Mouse (Mus musculus): ENCODE measurements at regions not wholly inside any gene's neighbourhood (a gene's known extent, or its start where the extent isn't known, plus 50 kb on each side); places are given as distances from the start of the nearest gene placed in this dataset.

GRCm38 (mm10) chr9:13920623-13921022, 93.1 kb downstream of the Fam76b start:
- TF ChIP-seq POLR2A (IDR thresholded peaks at IDR 0.05; ENCODE audit: extremely low read depth, insufficient read depth, low read length) (no peak), CTCF (IDR thresholded peaks at IDR 0.05; ENCODE audit: extremely low read depth, insufficient read depth, low read length) (no peak)
- H3K4me3 ChIP-seq (ENCODE audit: insufficient read depth, low read length) = no peak overlapping the region
- no peak overlapping the region for H3K27ac ChIP-seq (ENCODE audit: insufficient read depth, low read length)
- no peaks in the 10 kb centered on the region for H3K4me1 ChIP-seq (ENCODE audit: control insufficient read depth, insufficient read depth, low read length)

GRCm38 (mm10) chr9:13932001-13932508, 104.5 kb downstream of the Fam76b start:
- Histone ChIP-seq H3K27ac (ENCODE audit: insufficient read depth, low read length) (no peak overlapping the region), H3K4me1 (ENCODE audit: control insufficient read depth, insufficient read depth, low read length) (no peaks in the 10 kb centered on the region), H3K4me3 (ENCODE audit: insufficient read depth, low read length) (no peak overlapping the region)
- TF ChIP-seq CTCF (IDR thresholded peaks at IDR 0.05; ENCODE audit: extremely low read depth, insufficient read depth, low read length) = no peak
- TF ChIP-seq POLR2A (IDR thresholded peaks at IDR 0.05; ENCODE audit: extremely low read depth, insufficient read depth, low read length) = no peak

GRCm38 (mm10) chr9:13933404-13933803, 105.9 kb downstream of the Fam76b start:
- TF ChIP-seq POLR2A (IDR thresholded peaks at IDR 0.05; ENCODE audit: extremely low read depth, insufficient read depth, low read length) = no peak
- TF ChIP-seq CTCF (IDR thresholded peaks at IDR 0.05; ENCODE audit: extremely low read depth, insufficient read depth, low read length) = no peak
- Histone ChIP-seq H3K27ac (ENCODE audit: insufficient read depth, low read length) (no peak overlapping the region), H3K4me1 (ENCODE audit: control insufficient read depth, insufficient read depth, low read length) (no peaks in the 10 kb centered on the region), H3K4me3 (ENCODE audit: insufficient read depth, low read length) (no peak overlapping the region)

GRCm38 (mm10) chr9:13937301-13937700, 109.8 kb downstream of the Fam76b start:
- no peak overlapping the region for H3K4me3 ChIP-seq (ENCODE audit: insufficient read depth, low read length)
- no peak overlapping the region for H3K27ac ChIP-seq (ENCODE audit: insufficient read depth, low read length)
- no peak for TF ChIP-seq CTCF (IDR thresholded peaks at IDR 0.05; ENCODE audit: extremely low read depth, insufficient read depth, low read length)
- no peak for TF ChIP-seq POLR2A (IDR thresholded peaks at IDR 0.05; ENCODE audit: extremely low read depth, insufficient read depth, low read length)
- no peaks in the 10 kb centered on the region for H3K4me1 ChIP-seq (ENCODE audit: control insufficient read depth, insufficient read depth, low read length)

- Histone ChIP-seq H3K4me1 (ENCODE audit: control insufficient read depth, insufficient read depth, low read length) (no peaks in the 10 kb centered on the region), H3K27ac (ENCODE audit: insufficient read depth, low read length) (no peak overlapping the region), H3K4me3 (ENCODE audit: insufficient read depth, low read length) (no peak overlapping the region)
- no peak for TF ChIP-seq POLR2A (IDR thresholded peaks at IDR 0.05; ENCODE audit: extremely low read depth, insufficient read depth, low read length)
- TF ChIP-seq CTCF (IDR thresholded peaks at IDR 0.05; ENCODE audit: extremely low read depth, insufficient read depth, low read length) = no peak
These were observed 119.0 kb downstream of the Fam76b start for GRCm38 (mm10) chr9:13946519-13946918.

- H3K27ac ChIP-seq (ENCODE audit: insufficient read depth, low read length) = no peak overlapping the region
- no peaks in the 10 kb centered on the region for H3K4me1 ChIP-seq (ENCODE audit: control insufficient read depth, insufficient read depth, low read length)
- TF ChIP-seq CTCF (IDR thresholded peaks at IDR 0.05; ENCODE audit: extremely low read depth, insufficient read depth, low read length) = no peak
- TF ChIP-seq POLR2A (IDR thresholded peaks at IDR 0.05; ENCODE audit: extremely low read depth, insufficient read depth, low read length) = no peak
- no peak overlapping the region for H3K4me3 ChIP-seq (ENCODE audit: insufficient read depth, low read length)
These were observed 124.6 kb downstream of the Fam76b start for GRCm38 (mm10) chr9:13952157-13952556.

- TF ChIP-seq POLR2A (IDR thresholded peaks at IDR 0.05; ENCODE audit: extremely low read depth, insufficient read depth, low read length) (no peak), CTCF (IDR thresholded peaks at IDR 0.05; ENCODE audit: extremely low read depth, insufficient read depth, low read length) (no peak)
- no peak overlapping the region for H3K4me3 ChIP-seq (ENCODE audit: insufficient read depth, low read length)
- H3K27ac ChIP-seq (ENCODE audit: insufficient read depth, low read length) = no peak overlapping the region
- no peaks in the 10 kb centered on the region for H3K4me1 ChIP-seq (ENCODE audit: control insufficient read depth, insufficient read depth, low read length)
These were observed 135.7 kb downstream of the Fam76b start for GRCm38 (mm10) chr9:13963140-13963763.

- TF ChIP-seq CTCF (IDR thresholded peaks at IDR 0.05; ENCODE audit: extremely low read depth, insufficient read depth, low read length) = no peak
- TF ChIP-seq POLR2A (IDR thresholded peaks at IDR 0.05; ENCODE audit: extremely low read depth, insufficient read depth, low read length) = no peak
- Histone ChIP-seq H3K4me3 (ENCODE audit: insufficient read depth, low read length) (no peak overlapping the region), H3K27ac (ENCODE audit: insufficient read depth, low read length) (no peak overlapping the region), H3K4me1 (ENCODE audit: control insufficient read depth, insufficient read depth, low read length) (no peaks in the 10 kb centered on the region)
These were observed 136.3 kb downstream of the Fam76b start for GRCm38 (mm10) chr9:13963796-13964195.

GRCm38 (mm10) chr9:13964256-13964655, 136.7 kb downstream of the Fam76b start:
- Histone ChIP-seq H3K4me3 (ENCODE audit: insufficient read depth, low read length) (no peak overlapping the region), H3K27ac (ENCODE audit: insufficient read depth, low read length) (no peak overlapping the region), H3K4me1 (ENCODE audit: control insufficient read depth, insufficient read depth, low read length) (no peaks in the 10 kb centered on the region; the same call in 1 of the 2 replicates)
- TF ChIP-seq CTCF (IDR thresholded peaks at IDR 0.05; ENCODE audit: extremely low read depth, insufficient read depth, low read length) = no peak
- TF ChIP-seq POLR2A (IDR thresholded peaks at IDR 0.05; ENCODE audit: extremely low read depth, insufficient read depth, low read length) = no peak

GRCm38 (mm10) chr9:13966212-13966611, 138.7 kb downstream of the Fam76b start:
- Histone ChIP-seq H3K4me3 (ENCODE audit: insufficient read depth, low read length) (no peak overlapping the region), H3K27ac (ENCODE audit: insufficient read depth, low read length) (no peak overlapping the region), H3K4me1 (ENCODE audit: control insufficient read depth, insufficient read depth, low read length) (no peaks in the 10 kb centered on the region; the same call in 1 of the 2 replicates)
- TF ChIP-seq CTCF (IDR thresholded peaks at IDR 0.05; ENCODE audit: extremely low read depth, insufficient read depth, low read length) (no peak), POLR2A (IDR thresholded peaks at IDR 0.05; ENCODE audit: extremely low read depth, insufficient read depth, low read length) (no peak)
